Mouse (Mus musculus): ENCODE data around the gene Ghr.

The Ghr gene

DNA sequence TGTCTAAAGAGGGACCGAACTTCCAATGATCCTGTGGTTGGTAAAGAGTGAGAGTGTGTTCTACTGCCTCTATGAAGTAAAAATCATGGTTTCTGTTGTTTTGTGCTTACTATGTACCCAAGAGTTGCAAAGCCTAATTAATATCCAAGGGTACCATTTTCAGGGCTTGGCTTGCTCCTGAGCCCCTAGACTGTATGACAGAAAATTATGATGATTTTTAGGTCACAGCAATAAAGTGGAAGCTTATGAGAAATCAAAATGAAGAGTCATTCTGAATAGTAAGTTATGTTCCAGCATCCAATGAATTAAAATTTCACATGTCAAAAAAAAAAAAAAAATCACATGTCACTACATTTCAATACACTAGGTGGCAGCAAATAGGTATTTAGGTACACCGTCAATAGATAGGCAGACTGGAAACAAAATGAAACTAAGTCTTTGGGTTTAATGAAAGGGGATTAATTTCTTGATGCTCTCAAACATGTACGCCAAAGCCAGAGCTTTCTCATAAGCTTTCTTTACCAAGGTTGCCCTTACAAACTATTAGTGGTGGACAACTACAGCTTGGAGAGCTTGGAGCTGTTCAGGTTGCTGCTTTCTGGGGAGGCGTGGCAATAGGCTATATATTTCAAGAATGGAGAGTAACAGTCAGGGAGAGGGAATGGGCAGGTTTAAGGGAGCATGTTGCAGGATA is 227.1 kb downstream of the Ghr start:
- DNase-seq = no peak

DNA sequence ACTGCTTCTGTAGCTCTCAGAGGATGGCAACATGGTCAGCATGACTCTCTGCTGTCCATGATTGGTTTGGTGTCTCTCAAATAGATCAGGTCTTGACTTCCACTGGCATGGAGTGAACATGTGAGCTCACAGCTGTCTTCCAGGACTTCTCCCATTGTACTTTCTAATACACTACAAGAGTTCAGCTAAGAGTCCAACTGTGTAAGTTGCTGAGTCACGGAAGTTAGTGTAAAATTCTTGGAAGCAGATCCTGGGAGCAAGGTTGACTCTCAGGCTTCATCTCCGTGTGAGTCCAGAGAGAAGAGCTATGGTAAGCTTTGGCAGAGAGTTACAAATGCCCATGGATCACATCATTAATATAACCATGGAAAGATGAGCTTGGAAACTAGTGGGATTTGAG is 229.6 kb downstream of the Ghr start:
- DNase-seq = peak; percentile 82

DNA sequence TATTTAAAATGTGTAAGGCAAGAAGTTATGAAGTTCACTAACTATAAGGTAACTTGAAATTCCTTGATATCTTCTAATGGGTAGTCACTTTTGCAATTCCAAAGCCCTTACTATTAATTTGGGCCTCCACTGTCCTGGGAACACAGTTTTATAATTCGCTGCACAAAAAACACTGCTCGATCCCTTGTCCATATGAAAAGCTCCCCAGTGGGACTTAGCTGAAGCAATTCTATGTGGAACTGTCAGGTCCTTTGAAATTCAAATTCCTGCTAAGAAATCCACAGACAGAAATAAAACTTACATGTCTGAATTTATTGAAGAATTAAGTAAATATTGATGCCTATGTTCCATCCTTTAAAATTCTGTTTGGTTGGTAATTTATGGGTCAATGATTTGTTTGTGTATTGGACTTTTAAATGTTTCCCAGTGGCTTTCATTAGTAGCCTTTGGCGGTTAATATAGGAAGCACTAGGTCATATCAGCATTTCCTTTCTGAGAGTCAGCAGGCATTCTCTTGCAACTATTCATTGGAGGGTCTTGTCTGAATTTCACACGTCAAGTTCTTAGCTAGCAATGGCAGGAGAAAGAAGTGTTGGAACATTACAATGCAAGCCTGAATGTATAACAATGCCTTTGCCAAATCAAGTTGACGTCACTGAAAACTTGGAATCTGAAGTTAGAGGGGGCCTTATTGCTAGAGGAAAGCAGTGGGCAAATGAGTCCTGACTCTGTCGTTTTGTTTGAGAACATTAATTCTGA is 233.8 kb downstream of the Ghr start:
- DNase-seq = peak; percentile 18

DNA sequence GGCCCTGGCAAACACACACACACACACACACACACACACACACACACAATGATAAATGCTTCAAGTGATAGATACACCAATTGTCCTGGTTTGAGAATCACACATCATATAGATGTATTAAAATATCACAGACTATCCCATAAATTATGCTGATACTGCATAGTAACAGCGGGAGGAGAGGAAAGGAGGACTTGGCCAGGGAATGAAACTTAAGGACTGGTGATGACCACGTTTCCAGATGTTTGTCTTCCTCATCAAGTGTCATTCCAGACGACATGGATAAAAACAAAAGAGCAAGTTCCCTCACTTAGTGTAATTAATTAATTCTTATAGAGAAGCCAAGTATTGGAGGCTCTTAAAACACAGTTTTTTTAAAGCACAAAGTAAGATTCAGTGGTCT is 236.6 kb downstream of the Ghr start:
- peak; percentile 3 for DNase-seq

DNA sequence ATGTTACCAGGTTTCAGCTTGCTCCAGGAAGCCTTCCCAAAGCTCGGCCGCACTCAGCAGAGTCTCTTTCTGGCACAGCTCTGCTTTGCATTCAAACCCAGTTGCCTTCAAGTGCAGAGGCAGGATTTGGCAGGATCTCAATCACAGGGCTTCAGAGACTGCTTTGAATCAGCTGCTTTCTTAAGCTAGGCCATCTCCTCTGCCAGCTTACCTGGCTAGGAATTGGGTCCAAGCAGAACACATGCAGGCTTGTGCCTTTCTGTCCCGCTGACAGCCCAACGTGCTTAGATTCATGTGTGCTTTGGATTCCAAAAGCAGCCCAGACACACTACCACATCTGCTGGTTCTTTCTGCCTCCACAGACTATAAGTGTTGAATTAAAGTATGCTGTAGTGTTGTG is 238.7 kb downstream of the Ghr start:
- DNase-seq = no peak

DNA sequence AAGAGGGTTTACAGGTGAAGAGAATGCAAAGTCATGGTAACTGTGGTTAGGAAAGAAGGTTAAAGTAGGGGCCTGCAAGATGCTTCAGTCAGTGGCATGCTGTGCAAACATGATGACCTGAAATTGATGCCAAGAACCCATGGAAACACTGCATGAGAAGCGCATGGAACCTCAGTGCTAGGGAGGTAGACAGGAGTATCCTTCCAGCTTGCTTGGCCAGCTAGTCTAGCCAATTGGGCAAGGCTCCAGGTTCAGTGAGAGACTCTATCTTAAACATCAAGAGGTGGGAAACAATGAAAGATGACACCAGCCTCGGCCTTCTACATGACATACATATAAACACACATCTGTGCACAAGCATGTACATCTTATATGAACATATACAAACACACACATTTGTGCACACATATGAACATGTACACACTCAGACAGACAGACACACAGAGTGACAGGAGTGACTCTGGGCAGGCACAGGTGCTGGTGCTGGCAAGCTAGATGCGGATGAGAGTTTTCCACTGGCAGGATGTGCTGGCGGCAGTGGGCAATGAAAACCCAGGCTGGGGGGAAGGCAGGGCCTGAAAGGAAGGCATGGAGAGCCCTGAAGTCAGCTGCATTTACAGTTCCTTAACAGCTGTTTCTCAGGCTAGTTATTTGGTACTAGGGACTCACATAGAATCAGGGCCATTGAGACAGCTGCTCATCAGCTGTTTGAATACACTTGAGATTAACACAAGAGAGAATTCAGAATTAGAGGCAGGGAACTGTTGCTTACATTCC is 241.3 kb downstream of the Ghr start:
- no peak for DNase-seq

DNA sequence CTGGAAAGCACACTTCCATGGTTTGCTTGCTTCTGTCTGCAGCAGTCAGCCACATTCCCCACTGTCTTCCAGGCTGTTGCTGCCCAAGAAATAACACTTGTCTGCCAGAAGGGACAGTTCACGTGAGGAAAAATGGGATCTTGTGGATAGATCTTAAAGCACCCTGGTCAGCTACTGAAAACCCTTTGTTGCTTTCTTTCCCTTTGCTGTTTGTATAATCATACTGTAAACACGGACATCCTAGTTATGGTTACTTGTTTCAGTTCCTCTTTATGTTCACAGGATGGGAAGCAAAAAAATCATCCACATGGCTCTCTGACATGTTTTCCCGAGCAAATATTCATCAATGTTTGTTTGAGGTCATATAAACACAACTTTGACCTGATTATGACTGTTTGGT is 243.4 kb downstream of the Ghr start:
- DNase-seq = no peak

DNA sequence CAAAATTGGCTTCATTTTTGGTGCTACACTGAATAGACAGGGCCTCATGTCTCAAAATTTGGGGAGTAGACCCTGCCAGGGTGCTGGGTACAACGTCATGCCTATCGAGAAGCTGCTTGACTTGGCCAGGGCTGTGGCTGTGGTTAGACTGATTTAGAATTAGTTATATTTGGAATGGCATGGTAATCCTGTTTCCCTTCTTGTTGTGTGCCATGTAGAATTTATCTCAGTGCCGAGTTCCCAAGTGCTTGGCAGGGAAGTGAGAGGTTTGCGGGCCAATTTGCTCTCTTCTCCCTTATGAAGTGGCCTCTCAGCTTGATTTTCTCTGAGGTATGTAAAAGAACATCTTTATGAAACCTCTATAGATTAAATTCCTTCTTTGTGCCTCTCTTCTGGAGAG is 250.8 kb downstream of the Ghr start:
- peak; percentile 94 for DNase-seq

DNA sequence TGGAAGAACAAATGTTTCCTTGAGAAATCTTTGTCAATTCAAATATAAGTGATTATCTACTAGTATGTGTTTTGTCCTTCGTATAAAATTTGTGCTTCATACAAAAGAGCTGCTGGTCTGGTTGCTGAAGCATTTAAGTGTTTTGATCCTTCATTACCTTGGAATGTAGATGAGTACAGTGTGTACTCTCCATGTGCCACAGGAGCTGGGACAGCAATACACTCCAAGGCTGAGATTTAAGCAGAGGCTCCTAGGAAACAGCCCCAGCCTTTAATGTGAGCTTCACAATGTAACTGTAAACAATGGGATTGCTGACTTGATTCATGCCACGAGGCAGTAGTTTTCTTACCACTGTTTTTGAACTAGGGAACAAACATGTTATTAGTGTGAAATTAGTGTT is 251.5 kb downstream of the Ghr start:
- DNase-seq = no peak

DNA sequence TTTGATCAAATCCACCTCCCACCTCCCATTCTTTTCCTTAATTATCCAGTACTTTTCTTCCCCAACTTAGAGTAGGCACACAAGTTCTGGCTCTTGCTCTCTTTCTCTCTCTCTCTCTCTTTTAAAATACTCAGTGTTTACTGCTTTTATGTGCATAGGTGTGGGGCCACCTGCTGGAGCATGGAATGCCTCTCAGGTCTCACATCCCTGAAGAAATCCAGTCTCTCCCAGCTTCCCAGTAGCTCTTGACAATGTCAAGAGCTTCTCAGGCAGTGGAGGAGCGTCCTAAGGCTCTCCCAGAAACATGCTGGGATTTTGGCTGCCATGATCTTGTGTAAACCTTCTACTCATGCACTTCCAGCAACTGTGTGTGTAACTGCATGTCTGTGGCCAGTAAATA is 253.0 kb downstream of the Ghr start:
- DNase-seq = no peak

DNA sequence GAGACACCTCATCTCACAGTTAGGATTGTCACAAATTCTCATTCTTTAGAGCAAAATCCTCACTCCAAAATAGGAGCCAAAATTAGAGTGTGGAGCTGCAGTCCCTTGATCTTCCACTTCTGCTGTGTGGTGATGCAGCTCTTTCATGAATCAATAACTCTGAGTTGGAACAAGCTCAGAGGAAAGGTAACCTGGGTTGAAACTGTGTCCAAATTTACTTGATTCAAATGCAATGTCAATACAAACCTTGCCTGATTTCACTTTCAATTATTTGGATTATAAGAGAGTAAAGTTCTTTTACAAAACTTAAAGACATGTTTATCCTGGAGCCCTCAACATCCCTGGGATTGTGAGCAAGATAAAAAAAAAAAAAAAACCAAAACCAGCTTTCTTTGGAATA is 260.3 kb downstream of the Ghr start:
- no peak for DNase-seq

DNA sequence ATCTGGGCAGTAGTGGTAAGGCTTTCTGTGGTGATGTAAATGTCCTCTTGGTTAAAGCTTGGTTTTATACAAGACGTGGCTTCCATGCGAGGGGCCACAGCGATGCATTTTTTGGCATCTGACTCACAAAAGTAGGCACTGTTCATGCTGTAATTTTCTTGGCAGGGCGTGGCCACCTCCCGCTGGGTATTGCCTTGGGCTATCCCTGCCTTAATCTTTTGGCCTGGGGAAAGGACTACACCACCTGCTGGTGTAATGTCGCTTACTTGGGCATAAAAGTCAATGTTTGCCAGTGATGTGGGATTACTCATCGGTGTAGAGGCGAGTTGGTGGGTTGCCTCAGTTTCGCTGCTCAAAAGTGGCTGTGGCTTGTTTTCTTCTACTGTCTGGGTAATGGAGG is 263.4 kb downstream of the Ghr start:
- DNase-seq = no peak

DNA sequence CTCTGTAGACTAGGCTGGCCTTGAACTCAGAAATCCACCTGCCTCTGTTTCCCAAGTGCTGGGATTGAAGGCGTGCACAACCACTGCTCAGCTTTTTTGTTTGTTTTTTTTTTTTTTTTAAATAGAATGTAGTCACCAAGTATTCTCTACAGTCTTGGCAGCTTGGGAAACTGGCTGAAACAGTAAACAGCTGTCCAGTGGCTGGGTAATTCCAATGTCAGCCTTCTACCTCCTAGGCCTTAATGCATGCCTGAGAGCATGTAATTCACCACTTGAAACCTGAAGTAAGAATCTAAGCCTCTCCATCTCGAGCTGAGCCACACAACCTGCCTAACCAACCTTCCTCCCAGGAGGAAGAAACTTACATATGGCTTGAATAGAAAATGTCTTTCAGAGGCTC is 266.7 kb downstream of the Ghr start:
- DNase-seq = no peak

DNA sequence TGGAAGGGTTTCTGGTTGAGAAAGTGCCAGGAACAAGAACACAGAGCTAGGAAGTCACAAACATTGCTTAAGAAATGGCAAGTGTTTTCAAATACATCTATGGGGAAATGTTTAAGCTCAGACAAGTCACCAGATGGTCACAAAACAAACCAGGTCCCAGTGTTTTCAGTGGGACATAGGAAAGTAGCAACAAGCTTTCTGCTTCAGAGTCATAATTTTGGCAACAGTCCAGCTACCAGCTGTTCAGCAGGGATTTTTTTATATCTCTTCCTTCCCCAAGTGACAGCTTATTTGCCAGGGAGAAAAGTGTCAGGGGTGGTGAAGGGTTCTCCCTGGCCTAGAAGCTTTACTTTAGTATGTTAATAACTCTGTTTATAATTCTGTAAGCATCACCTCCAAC is 270.4 kb downstream of the Ghr start:
- DNase-seq = peak; percentile 87

DNA sequence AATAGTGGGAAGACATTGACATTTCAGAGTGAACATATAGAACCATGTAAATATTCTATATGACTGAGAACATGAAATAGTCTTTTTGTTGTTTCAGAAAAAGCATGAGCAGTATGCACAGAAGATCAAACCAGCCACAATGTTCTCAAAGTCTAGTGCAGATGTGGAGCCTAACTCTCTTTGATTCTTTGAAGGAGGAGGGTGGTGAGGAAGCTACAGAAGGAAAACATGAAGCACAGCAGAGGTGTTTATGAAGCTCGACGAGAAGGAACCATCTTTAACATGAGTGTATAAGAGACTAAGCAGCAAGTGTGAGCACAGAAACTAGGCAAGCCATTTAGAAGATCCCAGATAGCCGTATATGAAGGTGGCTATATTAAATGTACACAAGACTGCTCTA is 273.4 kb downstream of the Ghr start:
- no peak for DNase-seq

DNA sequence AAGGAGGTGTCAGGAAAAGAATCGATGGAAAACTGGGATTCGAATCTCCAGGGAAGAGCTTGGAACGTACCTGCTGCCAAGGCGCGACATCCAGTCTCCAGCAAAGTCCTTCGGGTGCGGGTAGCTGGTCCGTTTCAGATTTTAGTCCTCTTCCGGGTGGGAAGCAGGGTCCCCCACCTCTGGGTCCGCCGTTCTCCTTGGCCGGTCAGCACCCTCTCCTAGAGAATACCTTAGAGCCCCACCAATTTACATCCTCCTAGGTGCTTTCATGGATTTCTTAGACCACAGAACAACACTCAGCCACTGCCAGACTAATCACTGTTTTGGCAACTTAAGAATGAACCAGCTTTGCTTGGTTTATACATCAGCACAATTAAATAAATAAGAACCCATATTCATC is 279.9 kb downstream of the Ghr start, which contains the start of gene Ccdc152:
Gene Ccdc152 (minus strand): TSS at position 101 of the 400 bp plus-strand sequence.
- DNase-seq = no peak

DNA sequence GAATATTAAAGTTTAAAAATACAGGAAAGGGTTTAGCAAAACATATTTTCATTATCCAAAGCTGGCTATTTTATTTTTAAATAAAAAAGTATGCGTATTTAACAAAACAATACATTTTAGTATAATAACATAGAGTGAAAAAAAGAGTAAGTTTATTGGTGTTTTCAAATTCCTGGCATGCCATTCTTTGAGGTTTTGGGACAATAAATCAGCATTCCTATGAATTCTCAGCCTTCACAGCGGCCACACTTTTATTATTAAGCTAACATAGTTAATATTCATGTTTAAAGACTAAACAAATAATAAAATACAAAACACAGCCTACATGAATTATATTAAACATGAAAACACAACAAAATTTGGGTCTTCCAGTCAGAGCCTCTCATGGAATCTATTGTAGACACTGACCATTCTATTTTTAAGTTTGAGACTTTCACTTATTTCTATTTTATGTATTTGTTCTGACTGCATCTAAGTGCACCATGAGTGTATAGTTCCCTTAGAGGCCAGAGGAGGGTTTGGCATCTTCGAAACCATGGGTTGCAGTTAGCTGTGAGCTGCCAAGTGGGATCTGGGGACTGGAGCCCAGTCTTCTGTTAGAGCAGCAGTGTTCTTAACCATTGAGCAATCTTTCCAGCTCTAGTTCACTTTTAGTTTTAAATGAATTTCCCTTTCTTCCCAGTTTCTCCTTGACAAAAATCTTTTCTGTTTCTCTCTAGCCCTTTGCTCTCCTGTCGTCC is 282.8 kb downstream of the Ghr start:
- DNase-seq = no peak

DNA sequence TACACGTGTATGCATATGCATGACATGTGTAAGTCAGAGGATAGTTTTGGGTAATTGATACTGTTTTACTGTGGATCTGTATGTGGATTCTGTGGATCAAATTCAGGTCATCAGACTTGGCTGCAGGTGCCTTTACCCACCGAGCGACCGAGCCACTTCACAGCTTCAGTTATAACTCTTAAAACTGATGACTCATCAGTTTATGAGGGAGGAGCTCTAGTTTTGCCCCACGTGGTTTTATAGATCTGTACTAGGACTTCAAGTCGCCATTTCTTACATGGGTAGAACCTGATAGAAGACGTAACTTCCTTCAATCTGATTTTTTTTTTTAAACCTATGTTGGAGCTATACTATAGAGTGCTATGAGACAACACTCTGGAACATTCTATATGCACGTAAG is 285.7 kb downstream of the Ghr start:
- DNase-seq = no peak

DNA sequence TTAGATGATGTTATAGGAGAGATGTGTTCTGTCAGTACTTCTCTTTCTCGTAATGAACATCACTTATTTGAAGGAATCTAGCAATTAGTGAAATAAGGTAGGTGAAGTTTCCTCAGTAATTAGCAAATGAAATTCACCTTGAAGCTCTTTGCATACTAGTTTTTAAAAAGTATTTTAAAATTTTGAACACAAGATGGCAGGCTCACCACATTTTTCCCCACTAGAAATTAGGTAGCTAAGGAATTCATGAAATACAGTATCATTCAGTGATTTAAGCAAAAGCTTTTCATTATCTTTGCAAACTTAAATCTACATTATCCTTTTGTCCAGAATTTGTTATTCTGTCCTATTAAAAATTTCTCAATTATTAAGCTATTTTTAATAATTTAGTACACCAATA is 287.3 kb downstream of the Ghr start:
- no peak for DNase-seq

DNA sequence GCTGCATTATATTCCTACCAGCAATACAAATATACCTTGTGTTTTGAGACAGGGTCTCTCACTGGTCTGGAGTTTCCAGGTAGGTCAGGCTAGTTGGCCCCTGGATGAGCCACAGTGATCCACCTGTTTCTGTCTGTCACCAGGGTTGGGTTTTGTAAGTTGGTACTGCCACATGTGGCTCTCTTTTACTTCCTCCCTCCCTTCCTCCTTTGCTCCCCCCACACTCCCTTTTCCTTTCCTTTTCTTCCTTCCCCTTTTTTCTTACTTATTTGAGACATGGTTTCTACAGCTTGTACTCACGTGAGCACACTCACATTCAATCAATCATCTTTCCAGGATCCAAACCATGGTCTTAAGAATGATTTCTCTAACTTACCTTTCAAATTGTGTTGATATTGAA is 289.8 kb downstream of the Ghr start:
- no peak for DNase-seq

DNA sequence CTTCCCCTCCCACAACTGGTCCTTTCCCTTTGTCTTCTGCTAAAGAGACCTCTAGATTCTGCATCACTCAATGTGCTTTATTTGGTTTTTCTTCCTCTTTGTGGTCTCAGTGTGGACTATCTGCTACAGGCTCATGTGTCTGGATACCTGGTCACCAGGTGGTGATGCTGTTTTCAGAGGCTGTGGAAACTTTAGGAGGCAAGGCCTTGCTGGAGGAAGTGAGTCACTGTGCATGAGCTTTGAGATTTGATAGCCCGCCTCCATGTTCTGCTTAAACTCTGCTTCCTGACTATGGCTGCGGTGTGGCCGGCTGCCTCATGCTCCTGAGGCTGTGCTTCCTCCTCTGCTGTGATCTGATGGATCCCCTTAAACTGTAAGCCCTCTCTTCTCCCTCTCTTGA is 292.9 kb downstream of the Ghr start:
- DNase-seq = no peak

DNA sequence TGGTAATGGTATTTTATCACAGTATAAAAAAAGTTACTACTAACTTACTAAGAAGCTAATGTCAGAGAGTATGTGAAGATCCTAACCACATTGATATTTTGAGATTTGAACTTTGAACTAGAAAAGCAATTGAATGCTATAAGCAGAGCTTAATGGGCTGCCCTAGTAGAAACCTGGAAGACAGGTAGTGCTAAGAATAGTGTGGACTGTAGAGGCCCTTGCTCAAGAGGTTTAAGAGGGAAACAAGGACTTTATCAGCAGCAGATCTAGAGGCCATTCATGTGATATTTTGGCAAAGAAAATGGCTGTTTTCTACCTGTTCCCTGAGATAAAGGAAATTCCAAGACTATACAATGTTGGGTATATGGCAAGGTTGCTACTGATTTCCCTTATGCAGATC is 297.3 kb downstream of the Ghr start:
- DNase-seq = no peak

DNA sequence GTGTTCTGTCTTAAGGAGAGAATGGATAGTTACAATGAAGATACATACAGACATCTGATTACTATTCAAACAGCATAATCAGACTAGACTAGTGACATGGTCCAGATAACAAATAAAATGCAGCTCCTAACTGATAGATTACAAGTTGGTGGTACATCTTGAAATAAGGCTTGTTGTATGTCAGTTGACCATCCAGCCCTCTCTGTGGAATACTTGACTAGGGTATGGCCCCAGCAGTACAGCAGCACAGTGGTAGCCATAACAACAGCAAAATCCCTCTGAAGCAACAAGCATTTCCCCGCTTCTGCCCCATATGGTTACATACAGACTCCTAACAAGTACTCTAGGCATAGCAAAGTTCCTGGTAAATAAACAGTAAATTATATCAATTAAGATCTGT is 301.6 kb downstream of the Ghr start:
- no peak for DNase-seq

All from heart, adult 11 months (tissue).